Mouse (Mus musculus) cerebellum, adult 2 months (tissue): ENCODE measurements around the gene Smpdl3b.

ENCODE experiments used
- CTCF ChIP-seq: fragments of 200-500 bp; IDR thresholded peaks from 2 replicates; pipeline ENCODE4 v1.5.1; 2011; ENCODE audit warnings: low read depth, mild to moderate bottlenecking, control low read depth, low read length, moderate library complexity, borderline replicate concordance; ENCODE audit not compliant: insufficient read depth
- POLR2A ChIP-seq: fragments of 200-500 bp; IDR thresholded peaks from 2 replicates; pipeline ENCODE4 v1.6.1; 2011; ENCODE audit warnings: low read length, control low read depth, borderline replicate concordance; ENCODE audit not compliant: insufficient read depth

GRCm38 (mm10) chr4:132778562-132779201 lies 21.6 kb upstream of the Smpdl3b start:
- TF ChIP-seq POLR2A (no peak), CTCF (no peak)
